Mouse (Mus musculus) liver, embryonic 13.5 days (tissue): ENCODE results near the gene Zfyve19. TPM values are rescaled to one million over a fixed set of nuclear protein-coding genes. Genes with fewer than 3 reads are reported as not detected.
A peak's percentile ranks its signal among the peaks of the same experiment; 100 is the strongest.

ENCODE experiments used
- ATAC-seq: fragments of 200-750 bp; cut with Nextera tagmentation; 2 replicates; pipeline ENCODE4 v1.8.0; 2017; ENCODE audit warnings: low read depth, mild to moderate bottlenecking, moderate number of reproducible peaks, moderate library complexity
- DNase-seq: peaks from one replicate; pipeline ENCODE4 v3.0.0; 2022
- H3K27ac ChIP-seq: fragments of 300-500 bp; sonication (generic); 2 replicates; pipeline ENCODE4 v1.5.1; 2015; ENCODE audit warnings: moderate library complexity, mild to moderate bottlenecking, inconsistent platforms
- H3K27me3 ChIP-seq: fragments of 300-500 bp; sonication (generic); 2 replicates; pipeline ENCODE4 v1.6.1; 2015; ENCODE audit warnings: mild to moderate bottlenecking, inconsistent platforms
- H3K36me3 ChIP-seq: fragments of 300-500 bp; sonication (generic); 2 replicates; pipeline ENCODE4 v1.6.1; 2015; ENCODE audit warnings: mild to moderate bottlenecking, inconsistent platforms
- H3K4me1 ChIP-seq: fragments of 300-500 bp; sonication (generic); replicated peaks from 2 replicates; pipeline ENCODE4 v1.6.1; 2015; ENCODE audit warnings: inconsistent platforms
- H3K4me2 ChIP-seq: fragments of 300-500 bp; sonication (generic); 2 replicates; pipeline ENCODE4 v1.6.1; 2015; ENCODE audit warnings: inconsistent platforms, mild to moderate bottlenecking, moderate library complexity
- H3K4me3 ChIP-seq: fragments of 300-500 bp; sonication (generic); replicated peaks from 2 replicates; pipeline ENCODE4 v1.5.1; 2015; ENCODE audit warnings: mild to moderate bottlenecking, inconsistent platforms
- H3K9ac ChIP-seq: fragments of 300-500 bp; sonication (generic); 2 replicates; pipeline ENCODE4 v1.6.1; 2015; ENCODE audit warnings: mild to moderate bottlenecking, inconsistent platforms
- H3K9me3 ChIP-seq: fragments of 300-500 bp; sonication (generic); replicated peaks from 2 replicates; pipeline ENCODE4 v1.6.1; 2016; ENCODE audit warnings: inconsistent platforms
- WGBS: fragments of 180-500 bp; shearing (Covaris S2); methylation state at CpG from one replicate; pipeline ENCODE4 v1.1.7; 2015; ENCODE audit not compliant: insufficient replicate concordance; 5-methylcytosine and 5-hydroxymethylcytosine counted together
- polyA plus RNA-seq: library from polyadenylated mRNA; unstranded; fragments of >200 nt; fragmentation: Nextera tagmentation; extraction: Ambion mirVana; gene quantifications from 2 replicates; pipeline ENCODE4 v1.2.1, GENCODE M21; 2015

The Zfyve19 gene
- polyA plus RNA-seq, 1 experiment from 2014 or later = 20.0 TPM

DNA sequence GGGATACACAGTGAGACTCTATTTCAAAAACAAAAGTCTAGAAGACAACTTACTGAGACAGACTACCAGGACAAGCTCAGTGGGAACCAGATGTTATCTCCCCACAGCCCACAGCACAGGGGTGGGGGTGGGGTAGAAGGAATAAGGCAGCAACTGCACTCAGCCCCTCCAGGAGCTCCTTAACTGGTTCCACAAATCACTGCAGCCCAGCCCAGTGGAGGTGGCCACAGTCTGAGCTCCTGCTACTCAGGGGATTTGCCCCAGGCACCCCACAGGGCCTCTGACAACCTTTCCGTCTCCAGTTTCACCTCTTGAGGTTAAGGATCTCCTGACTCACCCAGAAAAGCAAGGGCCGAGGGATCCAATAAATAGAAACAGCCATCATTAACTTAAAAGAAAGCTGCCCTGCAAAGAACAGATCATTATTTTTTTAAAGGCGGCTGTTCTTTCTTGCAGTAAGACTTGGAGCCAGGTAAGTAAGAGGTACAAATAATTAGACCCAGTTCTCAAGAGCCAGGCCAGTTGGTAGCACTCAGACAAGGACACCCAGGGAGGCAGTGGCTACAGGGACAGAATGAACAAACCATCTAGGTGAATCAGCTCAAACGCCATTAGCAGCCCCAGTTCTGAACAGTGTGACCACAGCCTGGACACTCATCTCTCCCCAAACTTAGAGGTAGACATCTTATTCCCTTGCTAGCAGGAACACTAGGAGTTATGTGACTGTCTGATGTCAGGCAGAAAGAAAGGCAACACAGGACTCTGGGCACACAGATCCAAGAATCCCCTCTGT lies 11.9 kb upstream of the Zfyve19 start:
- H3K9ac ChIP-seq = no peak overlapping the region
- WGBS = 54% methylated on average over 4 of the region's 4 CpGs
- no peaks in the 10 kb centered on the region for H3K36me3 ChIP-seq
- no peaks in the 10 kb centered on the region for H3K9me3 ChIP-seq
- no peak overlapping the region for H3K4me2 ChIP-seq
- DNase-seq (no peak), ATAC-seq (no peak)
- H3K4me3 ChIP-seq = no peak overlapping the region
- H3K27ac ChIP-seq = no peak overlapping the region
- peaks cover 17% of the 10 kb centered on the region; the same call in 1 of the 2 replicates for H3K4me1 ChIP-seq
- no peaks in the 10 kb centered on the region for H3K27me3 ChIP-seq

GRCm38 (mm10) chr2:119197493-119197892 lies 10.9 kb upstream of the Zfyve19 start:
- DNase-seq (no peak), ATAC-seq (no peak)
- Histone ChIP-seq H3K9me3 (no peaks in the 10 kb centered on the region), H3K27ac (no peak overlapping the region; the same call in 1 of the 2 replicates), H3K4me2 (no peak overlapping the region), H3K36me3 (no peaks in the 10 kb centered on the region), H3K27me3 (no peaks in the 10 kb centered on the region), H3K4me3 (no peak overlapping the region), H3K9ac (no peak overlapping the region), H3K4me1 (peaks cover 17% of the 10 kb centered on the region; the same call in 1 of the 2 replicates)
- WGBS = 55% methylated on average over 1 of the region's 1 CpGs

GRCm38 (mm10) chr2:119198049-119198448 lies 10.4 kb upstream of the Zfyve19 start:
- Histone ChIP-seq H3K4me2 (no peak overlapping the region), H3K9ac (no peak overlapping the region)

DNA sequence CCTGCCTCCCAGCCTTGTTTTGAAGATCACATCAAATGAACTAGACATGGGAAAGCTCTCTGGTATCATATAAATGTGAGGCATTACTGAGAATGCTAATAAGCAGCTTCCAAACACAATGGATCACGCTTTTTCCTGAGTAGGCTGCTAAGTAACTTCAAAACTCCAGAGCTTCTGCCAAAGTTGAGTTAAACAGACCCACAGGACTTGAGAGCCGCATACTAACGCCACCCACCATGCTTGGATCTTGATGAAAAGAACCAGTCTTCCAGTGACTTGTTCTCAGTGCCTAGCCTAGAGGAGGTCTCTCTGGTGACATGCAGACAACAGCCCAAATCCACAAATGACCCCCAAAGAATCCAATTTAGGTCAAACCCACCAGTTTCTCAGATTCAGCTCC lies 9.5 kb upstream of the Zfyve19 start:
- H3K4me1 ChIP-seq = peaks cover 22% of the 10 kb centered on the region; the same call in 1 of the 2 replicates
- 73% methylated on average over 3 of the region's 3 CpGs for WGBS
- H3K4me3 ChIP-seq = no peak overlapping the region
- H3K27me3 ChIP-seq = no peaks in the 10 kb centered on the region
- ATAC-seq (no peak), DNase-seq (no peak)
- H3K9me3 ChIP-seq = no peaks in the 10 kb centered on the region
- H3K4me2 ChIP-seq = no peak overlapping the region
- no peaks in the 10 kb centered on the region for H3K36me3 ChIP-seq
- H3K9ac ChIP-seq = no peak overlapping the region
- H3K27ac ChIP-seq = no peak overlapping the region

More at GRCm38 (mm10) chr2:119198049-119198448, 10.4 kb upstream of the Zfyve19 start:
- DNase-seq = no peak
- Histone ChIP-seq H3K4me1 (peaks cover 17% of the 10 kb centered on the region; the same call in 1 of the 2 replicates), H3K27me3 (no peaks in the 10 kb centered on the region), H3K4me3 (no peak overlapping the region), H3K27ac (no peak overlapping the region), H3K36me3 (no peaks in the 10 kb centered on the region), H3K9me3 (no peaks in the 10 kb centered on the region)
- no peak for ATAC-seq
- 40% methylated on average over 1 of the region's 1 CpGs for WGBS

- 60% methylated on average over 5 of the region's 5 CpGs for WGBS
- Histone ChIP-seq H3K27me3 (no peaks in the 10 kb centered on the region), H3K9ac (no peak overlapping the region), H3K4me1 (peaks cover 16% of the 10 kb centered on the region), H3K36me3 (no peaks in the 10 kb centered on the region), H3K4me3 (no peak overlapping the region), H3K27ac (no peak overlapping the region), H3K4me2 (no peak overlapping the region), H3K9me3 (no peaks in the 10 kb centered on the region)
- DNase-seq (no peak), ATAC-seq (no peak)
Observed at GRCm38 (mm10) chr2:119202914-119203453, 5.4 kb upstream of the Zfyve19 start.

GRCm38 (mm10) chr2:119203871-119204460 lies 4.5 kb upstream of the Zfyve19 start:
- Histone ChIP-seq H3K4me3 (no peak overlapping the region), H3K27me3 (no peaks in the 10 kb centered on the region), H3K27ac (no peak overlapping the region), H3K36me3 (no peaks in the 10 kb centered on the region), H3K9me3 (no peaks in the 10 kb centered on the region), H3K4me2 (no peak overlapping the region), H3K4me1 (peaks cover 17% of the 10 kb centered on the region), H3K9ac (no peak overlapping the region)
- DNase-seq (no peak), ATAC-seq (no peak)
- WGBS = 67% methylated on average over 4 of the region's 4 CpGs

DNA sequence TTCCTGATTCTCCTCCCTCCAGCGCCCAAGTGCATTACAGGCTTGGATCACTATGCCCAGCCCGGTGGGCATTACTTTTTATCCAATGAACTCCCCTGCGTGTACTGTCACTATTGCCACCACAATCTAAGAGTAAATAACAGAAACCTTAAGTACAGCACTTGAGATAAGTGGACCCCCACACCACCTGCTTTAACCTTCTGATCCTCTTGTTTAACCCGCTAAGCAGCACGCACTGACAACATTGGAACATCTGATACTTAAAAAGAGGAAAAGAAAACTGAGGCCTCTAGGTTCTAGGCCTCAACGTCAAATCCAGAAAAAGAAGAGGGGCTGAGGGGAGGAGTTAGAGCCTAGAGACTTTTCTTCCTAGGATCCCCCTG lies 465 bp upstream of the Zfyve19 start:
- no peaks in the 10 kb centered on the region for H3K9me3 ChIP-seq
- H3K9ac ChIP-seq = peak overlapping the region; percentile 81
- H3K4me3 ChIP-seq = peak overlapping the region; percentile 78
- peaks cover 24% of the 10 kb centered on the region for H3K36me3 ChIP-seq
- DNase-seq (no peak), ATAC-seq (no peak)
- no peaks in the 10 kb centered on the region for H3K27me3 ChIP-seq
- peak overlapping the region; percentile 85 for H3K27ac ChIP-seq
- 17% methylated on average over 6 of the region's 6 CpGs for WGBS
- H3K4me1 ChIP-seq = peaks cover 35% of the 10 kb centered on the region
- H3K4me2 ChIP-seq = peak overlapping the region; percentile 78

GRCm38 (mm10) chr2:119209176-119209507 lies 725 bp downstream of the Zfyve19 start:
- ATAC-seq = no peak

DNA sequence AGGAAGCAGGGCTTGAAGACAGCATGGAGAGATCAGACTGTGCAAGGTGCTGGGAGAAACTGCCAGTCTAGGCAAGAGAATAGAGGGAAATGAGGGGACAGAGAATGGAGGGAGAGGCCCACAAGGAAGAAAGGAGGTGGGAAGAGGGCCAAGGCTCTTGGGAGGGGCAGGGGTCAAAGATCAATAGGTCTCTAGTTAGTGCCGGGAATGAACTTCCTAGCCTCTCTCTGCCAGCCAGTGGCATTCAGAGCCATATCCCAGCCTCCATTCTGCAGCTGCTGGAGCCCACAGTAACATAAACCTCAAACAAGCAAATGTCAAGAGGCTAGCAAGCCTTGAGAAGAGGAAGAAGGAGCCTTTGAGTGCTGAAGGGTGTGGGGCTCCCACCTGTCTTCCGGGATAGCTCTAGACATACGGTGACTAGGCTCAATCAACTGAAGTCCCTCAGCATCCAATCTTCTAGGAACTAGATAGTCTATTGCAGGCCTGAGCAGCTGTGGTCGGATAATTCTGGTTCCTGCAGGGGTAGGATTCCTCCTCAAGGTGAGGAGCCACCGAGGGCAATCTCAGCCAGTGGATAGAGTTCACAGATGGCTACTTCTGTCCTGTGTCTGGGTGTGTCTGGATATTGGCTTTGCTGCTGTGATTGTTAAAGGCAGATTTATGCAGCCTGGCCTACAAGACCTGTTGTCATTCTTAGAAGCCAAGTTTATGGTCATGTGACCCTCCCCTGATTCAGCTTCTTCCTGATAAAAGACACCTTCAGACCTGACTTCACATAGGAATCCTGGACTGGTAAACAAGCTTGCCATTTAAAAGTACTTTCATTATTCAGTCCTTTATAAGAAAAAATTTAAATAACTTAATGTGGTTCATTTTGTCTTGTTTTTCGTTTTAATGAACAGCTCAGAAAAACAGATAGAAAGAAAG lies 21.6 kb downstream of the Zfyve19 start, which contains the start of gene Ppp1r14d:
Gene Ppp1r14d (minus strand): TSS at position 132 of the 930 bp plus-strand sequence.
- 47% methylated on average over 6 of the region's 6 CpGs for WGBS
- no peak for ATAC-seq
- no peak within 1 kb of the TSS for H3K9ac ChIP-seq

More at GRCm38 (mm10) chr2:119209176-119209507, 725 bp downstream of the Zfyve19 start:
- H3K4me1 ChIP-seq = peaks cover 30% of the 10 kb centered on the region
- peak overlapping the region; percentile 81 for H3K9ac ChIP-seq
- no peaks in the 10 kb centered on the region for H3K9me3 ChIP-seq
- H3K36me3 ChIP-seq = peaks cover 24% of the 10 kb centered on the region
- peak overlapping the region; percentile 78 for H3K4me2 ChIP-seq
- peak overlapping the region; percentile 78 for H3K4me3 ChIP-seq
- no peak for DNase-seq
- H3K27me3 ChIP-seq = no peaks in the 10 kb centered on the region
- under 1% methylated on average over 13 of the region's 13 CpGs for WGBS
- H3K27ac ChIP-seq = peak overlapping the region; percentile 65; the same call in 1 of the 2 replicates

DNA sequence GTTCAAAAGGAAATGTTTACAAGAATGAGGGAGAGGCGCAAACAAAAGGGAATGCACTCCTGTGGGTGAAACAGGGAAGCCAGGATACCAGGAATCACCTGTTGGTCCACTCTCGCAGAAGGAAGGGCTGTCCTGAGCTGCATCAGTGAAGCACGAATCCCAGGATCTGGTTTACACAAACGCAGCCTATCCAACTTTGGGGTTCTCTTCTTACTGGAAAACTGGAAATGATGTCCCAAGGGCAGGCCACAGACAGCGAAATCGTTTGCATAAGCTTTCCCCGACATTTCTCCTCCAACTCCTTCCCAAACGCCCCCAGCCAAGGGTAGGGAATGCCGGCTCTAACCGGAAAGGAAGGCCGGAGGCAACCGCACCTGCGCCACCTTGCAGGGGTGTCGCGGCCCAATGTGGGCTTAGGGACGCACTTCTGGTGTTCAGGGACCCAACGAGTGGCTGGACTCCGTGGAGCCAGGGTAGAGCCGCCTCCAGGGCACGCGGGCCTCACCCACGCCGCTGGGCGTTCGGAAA lies 28.3 kb downstream of the Zfyve19 start:
- H3K36me3 ChIP-seq = no peaks in the 10 kb centered on the region
- no peak overlapping the region for H3K27ac ChIP-seq
- DNase-seq (no peak), ATAC-seq (no peak)
- H3K27me3 ChIP-seq = peaks cover 82% of the 10 kb centered on the region
- WGBS = 11% methylated on average over 25 of the region's 25 CpGs
- H3K9ac ChIP-seq = no peak overlapping the region
- H3K9me3 ChIP-seq = no peaks in the 10 kb centered on the region
- peaks cover 12% of the 10 kb centered on the region for H3K4me1 ChIP-seq
- peak overlapping the region; percentile 69 for H3K4me2 ChIP-seq
- peak overlapping the region; percentile 49 for H3K4me3 ChIP-seq

More for the DNA sequence above, 21.6 kb downstream of the Zfyve19 start, which contains the start of gene Ppp1r14d:
- no peaks in the 10 kb centered on the region for H3K9me3 ChIP-seq
- H3K4me2 ChIP-seq = no peak within 1 kb of the TSS
- H3K4me3 ChIP-seq = no peak within 1 kb of the TSS
- H3K27me3 ChIP-seq = peaks cover 28% of the 10 kb centered on the region
- H3K36me3 ChIP-seq = no peaks in the 10 kb centered on the region
- DNase-seq = no peak
- H3K4me1 ChIP-seq = no peaks in the 10 kb centered on the region
- H3K27ac ChIP-seq = no peak within 1 kb of the TSS
